Mouse (Mus musculus) heart, adult 8-10 months (tissue): ENCODE measurements at regions not wholly inside any gene's neighbourhood (a gene's known extent, or its start where the extent isn't known, plus 50 kb on each side); places are given as distances from the start of the nearest gene placed in this dataset.

Source experiments
- DNase-seq: peaks from one replicate; pipeline ENCODE4 v3.0.0; 2022; ENCODE audit warnings: low spot score

DNA sequence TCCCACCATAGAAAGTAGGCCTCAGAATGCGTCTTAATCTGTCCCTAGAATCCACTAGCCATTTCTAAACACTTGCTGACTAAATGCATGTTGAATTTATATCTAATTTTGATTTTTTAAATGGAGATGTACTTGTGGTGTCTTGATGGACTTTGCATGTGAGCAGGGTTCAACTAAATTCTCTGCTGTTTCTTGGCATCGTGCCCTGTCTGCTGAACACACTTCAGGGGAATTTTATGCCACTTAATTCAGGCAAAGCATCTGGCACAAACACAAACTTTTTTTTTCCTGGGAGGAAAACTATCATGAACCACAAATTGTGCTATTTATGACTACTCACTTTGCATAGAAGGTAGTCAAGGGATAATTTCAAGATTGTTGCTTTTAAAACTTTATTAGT is 87.7 kb downstream of the Stc2 start:
- no peak for DNase-seq

DNA sequence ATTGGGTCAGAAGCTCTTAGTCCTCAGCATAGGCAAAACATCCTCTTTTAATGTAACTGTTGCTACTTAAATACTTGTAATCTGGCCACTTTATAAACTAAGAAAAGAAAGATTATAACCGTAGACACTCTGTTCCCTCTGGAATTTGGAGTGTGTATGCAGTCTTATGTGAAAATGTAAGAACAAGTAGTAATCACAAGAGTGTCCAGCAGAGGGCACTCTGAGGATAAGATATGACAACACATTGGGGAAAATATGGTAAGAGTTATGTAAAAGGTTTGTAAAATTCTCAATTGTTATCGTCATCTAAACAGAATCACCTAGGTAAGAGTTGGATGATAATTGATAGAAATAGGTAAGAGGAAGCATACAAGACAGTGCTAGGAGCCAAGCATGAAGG is 66.2 kb upstream of the Gm17332 start:
- peak; percentile 77 for DNase-seq
